Mouse (Mus musculus) MEL (cell line): ENCODE data around the gene Kmt5a.

ENCODE experiments used
- CTCF ChIP-seq, 3 experiments: IDR thresholded peaks in 2 of 3; conservative IDR thresholded peaks in 1 of 3; 2 replicates each; pipeline ENCODE4 v1.5.1; 2011 to 2012; ENCODE audit warnings: low read length in 3 of 3, low read depth in 2 of 3, mild to moderate bottlenecking in 2 of 3, improper control_type of control experiment in 1 of 3, inconsistent platforms in 1 of 3, mixed read lengths in 1 of 3, moderate library complexity in 1 of 3; ENCODE audit not compliant: control insufficient read depth in 1 of 3, insufficient read depth in 1 of 3, poor library complexity in 1 of 3, severe bottlenecking in 1 of 3
- E2F4 ChIP-seq: IDR thresholded peaks from 2 replicates; pipeline ENCODE4 v1.6.1; 2011; ENCODE audit warnings: low read depth, low read length, improper control_type of control experiment, borderline replicate concordance
- EP300 ChIP-seq, 2 experiments: IDR thresholded peaks; 2 replicates each; pipeline ENCODE4 v1.6.1; 2011; ENCODE audit warnings: improper control_type of control experiment in 2 of 2, low read length in 2 of 2, low read depth in 1 of 2, mild to moderate bottlenecking in 1 of 2
- HCFC1 ChIP-seq: IDR thresholded peaks from 2 replicates; pipeline ENCODE4 v1.6.1; 2012; ENCODE audit warnings: low read depth, mild to moderate bottlenecking, inconsistent platforms, low read length, improper control_type of control experiment, moderate library complexity
- POLR2A ChIP-seq, 2 experiments: IDR thresholded peaks; 2 replicates each; pipeline ENCODE4 v1.6.1; 2011 to 2012; ENCODE audit warnings: low read length in 2 of 2, mild to moderate bottlenecking in 2 of 2, control low read depth in 1 of 2, improper control_type of control experiment in 1 of 2, low read depth in 1 of 2, moderate library complexity in 1 of 2; ENCODE audit not compliant: control insufficient read depth in 1 of 2, insufficient read depth in 1 of 2, poor library complexity in 1 of 2
- ZKSCAN1 ChIP-seq: IDR thresholded peaks from 2 replicates; pipeline ENCODE4 v1.6.1; 2012; ENCODE audit warnings: low read depth, mild to moderate bottlenecking, inconsistent platforms, low read length, improper control_type of control experiment, moderate library complexity

GRCm38 (mm10) chr5:124468365-124468764, 28.6 kb downstream of the Kmt5a start:
- TF ChIP-seq HCFC1 (no peak), POLR2A (IDR thresholded peaks at IDR 0.05; ENCODE audit: control insufficient read depth in 1 of 2, insufficient read depth in 1 of 2, low read depth in 1 of 2, low read length in 2 of 2, poor library complexity in 1 of 2) (no peak), ZKSCAN1 (no peak), EP300 (IDR thresholded peaks at IDR 0.05; ENCODE audit: low read depth in 1 of 2, low read length in 2 of 2) (no peak), CTCF (IDR thresholded peaks at IDR 0.05 in 2 of 3, conservative IDR thresholded peaks at IDR 0.05 in 1 of 3; ENCODE audit: control insufficient read depth in 1 of 3, insufficient read depth in 1 of 3, low read depth in 2 of 3, low read length in 3 of 3, poor library complexity in 1 of 3, severe bottlenecking in 1 of 3) (no peak), E2F4 (no peak)
